Mouse (Mus musculus) brain, embryonic 14.5 days (tissue): ENCODE measurements around the gene Srsf9. TPM values are rescaled to one million over a fixed set of nuclear protein-coding genes. Genes with fewer than 3 reads are reported as not detected.
A peak's percentile ranks its signal among the peaks of the same experiment; 100 is the strongest.
"Not testable (repeated sequence)": the region's sequence is repeated elsewhere in the genome, so short reads cannot be mapped to it uniquely, and the experiment has no call there.

Experiments
- DNase-seq: peaks from one replicate; pipeline ENCODE4 v3.0.0-alpha.2; 2011; ENCODE audit warnings: low read depth
- CTCF ChIP-seq: fragments of 200-500 bp; IDR thresholded peaks from 2 replicates; pipeline ENCODE4 v1.5.1; 2012; ENCODE audit warnings: inconsistent platforms, mild to moderate bottlenecking, moderate library complexity, borderline replicate concordance; ENCODE audit not compliant: insufficient read depth, insufficient read length; ENCODE audit errors: extremely low read depth
- POLR2A ChIP-seq: fragments of 200-500 bp; IDR thresholded peaks from 2 replicates; pipeline ENCODE4 v1.6.1; 2012; ENCODE audit warnings: mild to moderate bottlenecking, inconsistent platforms, borderline replicate concordance; ENCODE audit not compliant: poor library complexity, insufficient read depth, insufficient read length, severe bottlenecking; ENCODE audit errors: extremely low read depth
- polyA plus RNA-seq: library from polyadenylated mRNA; depleted of rRNA; stranded (reverse); fragments of >200 nt; gene quantifications from 2 replicates; pipeline ENCODE4 v1.2.3, GENCODE M21; 2012

The Srsf9 gene
- polyA plus RNA-seq, 1 experiment: 91.9 TPM

DNA sequence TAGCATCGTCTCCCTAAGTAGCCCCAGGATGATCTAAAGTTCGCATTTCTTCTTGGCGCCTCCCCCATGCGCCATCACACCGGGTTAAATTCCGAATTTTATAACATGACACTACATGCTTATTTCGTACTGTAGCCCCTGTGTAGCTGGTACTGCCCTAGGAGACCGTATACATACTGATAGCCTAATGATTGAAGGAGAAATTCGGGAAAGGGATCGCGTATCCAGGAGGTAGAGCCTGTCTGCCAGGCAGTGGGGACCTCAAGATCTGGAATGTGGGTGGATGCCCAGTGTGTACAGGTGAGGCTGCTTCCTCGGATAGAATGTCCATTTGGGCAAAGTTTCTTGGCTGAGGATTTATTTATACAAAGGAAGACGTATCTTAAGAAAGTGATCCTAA lies 25.4 kb upstream of the Srsf9 start:
- TF ChIP-seq POLR2A (no peak), CTCF (no peak)
- DNase-seq: no peak

- DNase-seq: not testable (repeated sequence)
Measured at GRCm38 (mm10) chr5:115302190-115302589, 24.8 kb upstream of the Srsf9 start.

GRCm38 (mm10) chr5:115312354-115312753 lies 14.6 kb upstream of the Srsf9 start:
- DNase-seq: no peak
- TF ChIP-seq POLR2A (no peak), CTCF (no peak)

DNA sequence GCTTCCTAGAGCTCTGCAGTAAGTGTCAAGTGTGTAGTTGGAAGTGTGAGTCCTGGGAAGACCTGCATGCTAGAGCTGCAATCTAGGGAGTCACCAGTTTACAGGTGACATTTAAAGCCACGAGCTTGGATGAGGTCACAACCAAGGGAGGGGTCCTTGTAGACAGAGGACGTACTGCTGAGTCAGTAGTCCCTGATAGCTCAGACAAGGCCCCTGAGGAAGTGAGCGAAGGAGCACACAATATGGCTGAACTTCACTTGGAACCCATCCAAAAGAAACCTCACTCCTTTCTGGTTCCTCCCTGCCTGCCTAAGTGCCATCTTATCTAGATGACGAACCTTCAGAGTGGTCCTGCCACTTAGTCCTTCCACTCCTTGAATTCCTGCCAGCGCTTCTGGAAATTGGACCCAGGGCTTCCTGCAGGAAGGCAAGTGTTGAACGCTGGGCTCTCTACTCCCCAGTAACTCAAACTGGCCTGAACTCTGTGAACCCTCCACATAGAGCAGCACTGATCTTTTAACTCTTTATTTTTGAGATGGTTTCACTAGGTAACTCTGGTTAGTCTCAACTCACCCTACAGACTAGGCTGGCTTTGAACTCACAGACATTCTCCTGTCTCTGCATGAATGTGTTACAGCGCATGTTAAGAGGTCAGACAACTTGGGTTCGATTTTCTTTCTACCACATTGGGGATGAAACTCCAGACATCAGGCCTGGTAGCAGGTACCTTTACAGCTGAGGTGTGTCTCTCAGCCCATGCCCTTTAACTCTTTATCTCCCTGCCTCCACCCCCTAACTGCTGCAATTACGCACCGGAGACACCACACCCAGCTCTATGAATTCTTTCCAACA lies 13.9 kb upstream of the Srsf9 start:
- no peak for DNase-seq
- TF ChIP-seq CTCF (no peak), POLR2A (no peak)

- DNase-seq: no peak
- TF ChIP-seq POLR2A (no peak), CTCF (no peak)
Measured at GRCm38 (mm10) chr5:115313668-115313943, 13.4 kb upstream of the Srsf9 start.

DNA sequence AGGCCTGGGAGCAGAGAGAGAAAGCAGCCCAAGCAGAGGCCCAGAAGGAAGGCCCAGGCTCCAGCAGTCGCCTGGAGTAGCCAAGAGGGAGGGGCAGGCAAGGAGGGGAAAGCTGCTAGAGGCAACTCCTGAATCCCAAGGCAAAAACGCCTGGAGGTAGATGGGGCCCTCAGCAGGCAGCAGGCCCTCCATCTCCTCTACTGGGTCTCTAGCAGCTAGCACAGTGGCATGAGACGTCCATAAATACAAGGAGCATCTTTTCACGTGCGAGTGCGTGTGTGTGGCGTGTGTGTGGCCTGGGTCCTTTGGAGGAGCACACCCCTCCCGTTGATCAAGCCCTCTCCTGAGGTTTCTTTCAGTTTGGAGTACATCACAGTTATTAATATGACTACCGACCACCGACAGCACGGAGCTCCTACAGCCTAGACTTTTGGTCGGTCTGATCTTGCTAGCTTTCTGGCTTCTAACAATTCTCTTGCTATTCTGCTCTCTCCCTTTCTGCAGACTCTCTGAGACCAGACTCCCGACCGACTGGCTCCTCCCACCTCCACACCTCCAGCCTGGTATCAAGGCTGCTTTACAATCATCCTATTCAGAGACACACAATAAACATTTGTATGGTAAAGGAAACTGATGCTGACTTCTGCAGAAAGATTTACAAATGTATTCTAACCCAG lies 9.9 kb upstream of the Srsf9 start:
- TF ChIP-seq POLR2A (no peak), CTCF (no peak)
- peak; percentile 51 for DNase-seq

- TF ChIP-seq POLR2A: no peak
- DNase-seq: peak; percentile 81
Measured at GRCm38 (mm10) chr5:115317645-115318328, 9.2 kb upstream of the Srsf9 start.

GRCm38 (mm10) chr5:115319004-115319940 lies 7.7 kb upstream of the Srsf9 start:
- peak; percentile 83 for DNase-seq
- TF ChIP-seq POLR2A (no peak), CTCF (peak; percentile 50; the same call in 1 of the 2 replicates)

DNA sequence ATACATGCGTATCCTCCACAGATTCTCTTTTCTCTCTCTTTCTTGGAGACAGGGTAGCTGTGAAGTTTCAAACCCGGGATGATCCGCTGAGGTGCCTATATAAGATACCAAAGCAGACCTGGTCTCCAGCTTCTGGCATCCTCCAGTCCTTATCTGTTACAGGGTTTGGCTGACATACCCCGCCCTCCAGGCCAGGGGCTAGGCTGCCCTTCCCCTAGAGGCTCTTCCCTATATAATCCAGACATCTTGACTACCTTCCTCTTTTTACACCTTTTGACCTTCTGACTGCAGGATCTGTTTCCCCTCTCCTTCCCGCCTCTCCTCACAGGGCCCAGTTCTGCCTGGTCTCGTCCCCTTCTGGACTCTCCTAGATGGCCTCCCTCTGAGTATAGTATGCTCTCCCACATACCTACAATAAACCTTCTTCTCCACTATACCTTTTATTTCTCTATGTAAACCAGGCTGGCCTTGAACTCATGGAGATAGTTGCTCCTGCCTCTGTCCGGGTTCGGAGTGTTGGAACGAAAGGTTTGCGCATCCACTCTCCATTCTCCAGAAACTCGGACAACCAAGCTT lies 633 bp upstream of the Srsf9 start:
- TF ChIP-seq POLR2A: no peak
- no peak for DNase-seq

DNA sequence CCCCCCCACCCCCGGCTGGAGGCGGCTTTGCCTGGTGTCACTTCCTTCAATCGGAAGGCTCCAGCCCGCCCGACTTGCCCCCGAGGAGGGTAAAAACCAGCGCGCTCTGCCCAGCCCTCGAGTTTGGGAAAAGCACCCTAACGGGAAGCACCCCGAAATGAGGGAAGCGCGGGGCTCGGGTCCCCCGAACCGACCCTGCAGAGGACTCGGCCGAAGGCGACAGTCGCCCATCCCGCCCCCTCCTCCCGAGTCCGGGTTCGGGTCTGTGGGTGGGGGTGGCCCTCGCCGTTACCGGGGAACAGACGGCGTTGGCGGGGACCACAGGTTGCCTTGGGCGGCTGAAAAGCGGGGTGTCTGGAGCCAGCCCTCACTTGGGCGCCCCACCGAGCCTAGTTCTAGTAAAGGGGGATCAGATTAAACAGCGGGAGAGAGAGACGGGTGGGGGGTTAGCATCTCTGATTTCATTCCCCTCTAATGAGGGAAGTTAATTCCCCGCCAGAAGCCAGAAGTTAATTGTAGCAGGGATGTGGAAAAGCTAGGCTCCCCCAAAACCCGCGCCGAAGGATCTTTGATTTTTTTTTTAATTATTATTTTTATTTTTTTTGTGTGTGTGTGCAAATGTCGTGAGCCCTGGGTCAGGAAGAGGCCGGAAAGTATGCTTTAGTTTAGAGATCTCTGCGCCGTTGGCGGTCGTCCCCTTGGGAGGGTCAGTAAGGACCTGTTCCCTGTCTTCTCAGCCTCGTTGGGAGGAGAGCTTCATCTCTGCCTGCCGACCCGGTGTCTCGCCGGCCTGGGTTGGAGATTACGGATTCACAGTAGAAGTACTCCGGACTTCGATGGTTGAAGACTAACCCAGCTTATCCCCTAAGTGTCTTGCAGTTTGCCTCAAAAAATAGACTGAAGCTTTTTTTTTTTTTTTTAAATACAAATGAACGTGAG lies 902 bp downstream of the Srsf9 start:
- TF ChIP-seq CTCF: no peak
- DNase-seq: peak; percentile 32
